Mouse (Mus musculus) spleen, adult 2 months (tissue): ENCODE data around the gene Phc2.

Source experiments
- CTCF ChIP-seq: fragments of 200-500 bp; IDR thresholded peaks from 2 replicates; pipeline ENCODE4 v1.5.1; 2011; ENCODE audit warnings: mild to moderate bottlenecking, inconsistent platforms; ENCODE audit not compliant: insufficient read depth, insufficient read length, insufficient replicate concordance; ENCODE audit errors: extremely low read depth
- POLR2A ChIP-seq: fragments of 200-500 bp; IDR thresholded peaks from 2 replicates; pipeline ENCODE4 v1.6.1; 2011; ENCODE audit warnings: low read depth, low read length, inconsistent platforms

DNA sequence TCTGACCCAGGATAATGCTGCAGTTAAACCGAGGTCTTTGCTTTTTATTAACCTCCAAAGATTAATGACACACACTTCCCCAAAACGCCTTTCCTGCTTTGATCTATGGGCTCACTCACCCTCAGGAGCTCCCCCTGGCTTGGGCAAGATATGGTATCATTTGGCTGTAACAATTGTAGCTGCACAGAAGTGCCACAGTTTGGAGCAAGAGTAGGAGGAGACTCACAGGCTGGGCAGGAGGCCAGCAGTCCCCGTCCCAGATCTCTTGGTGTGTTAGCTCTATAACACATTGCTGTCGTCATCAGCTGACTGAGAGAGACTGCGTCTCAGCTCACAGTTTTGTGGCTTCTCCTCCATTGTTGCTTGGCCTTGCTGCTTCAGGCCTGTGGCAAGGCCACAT, 65.6 kb downstream of the Phc2 start:
- no peak for TF ChIP-seq CTCF
- no peak for TF ChIP-seq POLR2A
